Mouse (Mus musculus): ENCODE measurements around the gene Kdelr1.

DNA sequence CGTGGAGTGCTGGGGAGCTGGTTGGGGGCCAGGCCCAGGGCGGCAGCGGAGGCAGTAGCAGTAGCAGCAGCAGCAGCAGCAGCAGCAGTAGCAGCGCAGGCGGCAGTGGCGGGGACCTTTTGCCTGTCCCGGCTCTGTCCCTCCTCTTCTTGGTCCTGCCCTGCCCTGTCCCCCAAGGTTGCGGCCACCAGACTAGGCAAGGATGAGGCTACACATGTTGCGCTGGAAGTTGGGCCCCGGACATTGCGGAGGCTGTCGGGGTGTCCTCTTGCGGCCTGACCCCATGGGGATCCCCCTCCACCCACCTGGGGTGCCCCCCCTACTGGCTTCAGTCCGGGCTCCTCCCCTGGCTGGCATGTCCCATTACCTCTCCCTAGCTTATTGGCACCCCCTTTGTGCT is 2.8 kb upstream of the Kdelr1 start:
- TF ChIP-seq POLR2A (IDR thresholded peaks at IDR 0.05; ENCODE audit: insufficient read length, low read depth) (no peak), USF1 (IDR thresholded peaks at IDR 0.05; ENCODE audit: low read depth) (no peak), MAX (IDR thresholded peaks at IDR 0.05; ENCODE audit: low read depth) (no peak), E2F4 (IDR thresholded peaks at IDR 0.05; ENCODE audit: insufficient read depth) (no peak), POLR2AphosphoS2 (IDR thresholded peaks at IDR 0.05; ENCODE audit: insufficient read length, low read depth) (peak; percentile 38), REST (IDR thresholded peaks at IDR 0.05; ENCODE audit: insufficient read depth, insufficient read length) (no peak), MYOD1 (IDR thresholded peaks at IDR 0.05; ENCODE audit: control insufficient read depth in 1 of 3, insufficient read length in 2 of 3, low read depth in 2 of 3) (no peak), SRF (IDR thresholded peaks at IDR 0.05; ENCODE audit: control insufficient read depth, insufficient read length, low read depth) (no peak)

All from myocyte (in vitro differentiated cells).